Mouse (Mus musculus) small intestine, adult 10 weeks (tissue): ENCODE measurements around the gene Khdrbs2. TPM values are rescaled to one million over a fixed set of nuclear protein-coding genes. Genes with fewer than 3 reads are reported as not detected.

Source experiments
- polyA plus RNA-seq: library from polyadenylated mRNA; stranded (reverse); fragments of 350-450 nt; fragmentation: Illumina TruSeq; extraction: RNeasy Lipid Tissue Mini Kit (QIAGEN cat#74804); gene quantifications from one replicate; pipeline ENCODE4 v1.2.3, GENCODE M21; 2014; ENCODE audit warnings: low replicate concordance

Gene Khdrbs2
- polyA plus RNA-seq = 0.33 TPM

GRCm38 (mm10) chr1:32172506-32173239, at the start of gene Khdrbs2:
TSS of gene Khdrbs2 (plus strand) at chr1:32172714.

GRCm38 (mm10) chr1:32547194-32547593, 374.7 kb downstream of the Khdrbs2 start, which contains the start of gene Gm5415:
TSS of gene Gm5415 (minus strand) at chr1:32547294.

